In genomic region chr14:122977056-122977796, GRCm38 (mm10) we compare ENCODE assay signal across 24 mouse cellular contexts. TPM values are rescaled to one million over a fixed set of nuclear protein-coding genes. Genes with fewer than 3 reads are reported as not detected.
DNase-seq lines count a peak whose midpoint lies in the region; ATAC-seq and TF ChIP-seq lines count a peak whose summit lies in the region.
"Had no signal": no experiment of that assay in that cellular context is flagged by ENCODE, and none has a peak within 500 bp of the region (broad histone marks: within the 10 kb centered on the region; RNA-seq: fewer than 3 reads in every experiment).

No protein-coding gene starts in this region.

- H3K27me3 ChIP-seq in limb, embryonic 14.5 days (ENCODE audit: control insufficient read depth, insufficient read depth, low read length) = no peaks in the 10 kb centered on the region
- no peaks in the 10 kb centered on the region for H3K27me3 ChIP-seq in limb, embryonic 10.5 days (ENCODE audit: low read depth, poor library complexity, severe bottlenecking)
- H3K27me3 ChIP-seq in midbrain, embryonic 11.5 days (ENCODE audit: control insufficient read depth, insufficient read depth, low read length) = no peaks in the 10 kb centered on the region
- H3K27me3 ChIP-seq in midbrain, embryonic 16.5 days (ENCODE audit: control insufficient read depth, insufficient read depth, low read depth, low read length) = no peaks in the 10 kb centered on the region
- H3K27me3 ChIP-seq: embryonic facial prominence, embryonic 13.5 days; forebrain, embryonic 13.5 days; intestine, embryonic 15.5 days; limb, embryonic 12.5 days; neural tube, embryonic 12.5 days; stomach, embryonic 15.5 days had no signal

- no peak overlapping the region for H3K4me2 ChIP-seq in limb, embryonic 14.5 days (replicated peaks; ENCODE audit: low read depth, low read length, severe bottlenecking)
- H3K4me2 ChIP-seq in midbrain, embryonic 11.5 days = no peak overlapping the region
- H3K4me2 ChIP-seq in midbrain, embryonic 16.5 days (ENCODE audit: low read length) = no peak overlapping the region
- H3K4me2 ChIP-seq: embryonic facial prominence, embryonic 13.5 days; forebrain, embryonic 13.5 days; hindbrain, embryonic 14.5 days; intestine, embryonic 15.5 days; limb, embryonic 12.5 days; liver, embryonic 12.5 days; neural tube, embryonic 12.5 days; stomach, embryonic 15.5 days had no signal

- no peak overlapping the region for H3K9ac ChIP-seq in limb, embryonic 14.5 days (ENCODE audit: low read depth, low read length, severe bottlenecking)
- H3K9ac ChIP-seq in midbrain, embryonic 11.5 days (ENCODE audit: low read length) = no peak overlapping the region
- no peak overlapping the region for H3K9ac ChIP-seq in midbrain, embryonic 16.5 days (ENCODE audit: low read depth, low read length)
- H3K9ac ChIP-seq: embryonic facial prominence, embryonic 13.5 days; forebrain, embryonic 13.5 days; hindbrain, embryonic 14.5 days; intestine, embryonic 15.5 days; limb, embryonic 12.5 days; liver, embryonic 12.5 days; neural tube, embryonic 12.5 days; stomach, embryonic 15.5 days had no signal

- intact Hi-C loops in heart, postnatal 14 days (cut with DNase I) = no loop called here

- H3K4me1 ChIP-seq in limb, embryonic 14.5 days (ENCODE audit: control insufficient read depth, insufficient read depth, low read length) = peaks cover 5% of the 10 kb centered on the region
- peaks cover 13% of the 10 kb centered on the region for H3K4me1 ChIP-seq in limb, embryonic 10.5 days
- H3K4me1 ChIP-seq in midbrain, embryonic 11.5 days (ENCODE audit: control insufficient read depth, insufficient read depth, low read length) = peaks cover 9% of the 10 kb centered on the region
- peaks cover 8% of the 10 kb centered on the region; the same call in 1 of the 2 replicates for H3K4me1 ChIP-seq in midbrain, embryonic 16.5 days (ENCODE audit: control insufficient read depth, insufficient read depth, low read length)

- no peak for TF ChIP-seq POLR2A in limb, embryonic 14.5 days (IDR thresholded peaks at IDR 0.05; ENCODE audit: borderline replicate concordance, extremely low read depth, insufficient read depth, insufficient read length)

- H3K4me3 ChIP-seq in limb, embryonic 14.5 days (replicated peaks; ENCODE audit: low read length) = no peak overlapping the region
- no peak overlapping the region for H3K4me3 ChIP-seq in limb, embryonic 10.5 days
- no peak overlapping the region for H3K4me3 ChIP-seq in midbrain, embryonic 11.5 days (ENCODE audit: low read depth, low read length)
- H3K4me3 ChIP-seq in midbrain, embryonic 16.5 days (ENCODE audit: low read depth, low read length) = no peak overlapping the region
- H3K4me3 ChIP-seq: embryonic facial prominence, embryonic 13.5 days; forebrain, embryonic 13.5 days; intestine, embryonic 15.5 days; limb, embryonic 12.5 days; liver, embryonic 12.5 days; neural tube, embryonic 12.5 days; stomach, embryonic 15.5 days had no signal

- WGBS in limb, embryonic 14.5 days = 79% methylated on average over 9 of the region's 9 CpGs
- 88% methylated on average over 9 of the region's 9 CpGs for WGBS in limb, embryonic 10.5 days
- WGBS in midbrain, embryonic 11.5 days = 90% methylated on average over 9 of the region's 9 CpGs
- 89% methylated on average over 9 of the region's 9 CpGs for WGBS in midbrain, embryonic 16.5 days

- H3K27ac ChIP-seq in limb, embryonic 14.5 days (replicated peaks; ENCODE audit: low read depth, low read length) = no peak overlapping the region
- H3K27ac ChIP-seq in limb, embryonic 10.5 days = no peak overlapping the region
- no peak overlapping the region for H3K27ac ChIP-seq in midbrain, embryonic 11.5 days (ENCODE audit: low read depth, low read length)
- H3K27ac ChIP-seq in midbrain, embryonic 16.5 days (ENCODE audit: low read length) = no peak overlapping the region
- H3K27ac ChIP-seq: embryonic facial prominence, embryonic 13.5 days; forebrain, embryonic 13.5 days; hindbrain, embryonic 14.5 days; intestine, embryonic 15.5 days; limb, embryonic 12.5 days; liver, embryonic 12.5 days; macrophage; neural tube, embryonic 12.5 days; stomach, embryonic 15.5 days had no signal

- H3K36me3 ChIP-seq in limb, embryonic 14.5 days (ENCODE audit: control insufficient read depth, insufficient read depth, low read length) = peaks cover 3% of the 10 kb centered on the region; the same call in 1 of the 2 replicates
- H3K36me3 ChIP-seq in limb, embryonic 10.5 days = peaks cover 19% of the 10 kb centered on the region
- no peaks in the 10 kb centered on the region for H3K36me3 ChIP-seq in midbrain, embryonic 11.5 days (ENCODE audit: control insufficient read depth, insufficient read depth, low read length)
- 0 out of 2 replicates have a peak, but pooled peaks cover 2% of the 10 kb centered on the region for H3K36me3 ChIP-seq in midbrain, embryonic 16.5 days (ENCODE audit: control insufficient read depth, insufficient read depth, low read length)
- H3K36me3 ChIP-seq: intestine, embryonic 15.5 days; stomach, embryonic 15.5 days had no signal

- peak; percentile 58 for DNase-seq in heart, adult 11 months
- DNase-seq in heart, postnatal 14 days = no peak
- peak; percentile 47 for DNase-seq in limb, embryonic 14.5 days (ENCODE audit: low spot score)
- no peak for DNase-seq in limb, embryonic 10.5 days (ENCODE audit: low spot score)
- DNase-seq in midbrain, embryonic 11.5 days (ENCODE audit: low spot score, missing footprints) = peak; percentile 56
- DNase-seq in retina, postnatal 1 day = peak; percentile 16
- DNase-seq: adrenal gland, postnatal 10 days; cerebellum, adult 2 months; cerebellum, postnatal 25 days; heart, postnatal 10 days; kidney, adult 8-10 months; kidney, postnatal 10 days; thymus, adult 2 months; thymus, postnatal 4 days had no signal

- peak; percentile 58; the same call in 1 of the 2 replicates for ATAC-seq in limb, embryonic 14.5 days (ENCODE audit: low FRiP score, low read depth)
- ATAC-seq in midbrain, embryonic 11.5 days (ENCODE audit: low FRiP score) = no peak
- ATAC-seq in midbrain, embryonic 16.5 days = no peak
- ATAC-seq: forebrain, embryonic 13.5 days; intestine, embryonic 15.5 days; liver, embryonic 12.5 days had no signal

- H3K9me3 ChIP-seq in limb, embryonic 14.5 days (ENCODE audit: control insufficient read depth, low read length) = no peaks in the 10 kb centered on the region
- no peaks in the 10 kb centered on the region for H3K9me3 ChIP-seq in limb, embryonic 10.5 days (replicated peaks)
- no peaks in the 10 kb centered on the region for H3K9me3 ChIP-seq in midbrain, embryonic 11.5 days (ENCODE audit: control insufficient read depth, low read length)
- no peaks in the 10 kb centered on the region for H3K9me3 ChIP-seq in midbrain, embryonic 16.5 days (replicated peaks; ENCODE audit: control insufficient read depth, low read length, poor library complexity, severe bottlenecking)
- H3K9me3 ChIP-seq: embryonic facial prominence, embryonic 13.5 days; forebrain, embryonic 13.5 days; intestine, embryonic 15.5 days; limb, embryonic 12.5 days; liver, embryonic 12.5 days; neural tube, embryonic 12.5 days; stomach, embryonic 15.5 days had no signal

RNA-seq across cellular contexts. Expression of gene Tmtc4, which starts 6.6 kb away (rescaled TPM):
- 10 to 100 TPM; 11.1 to 12.0 TPM for total RNA-seq in heart, postnatal 14 days (2021)
- 20.9 and 27.8 TPM in 2 replicates for polyA plus RNA-seq in limb, embryonic 14.5 days (2012; rRNA removed)
- polyA plus RNA-seq in limb, embryonic 14.5 days (2014; fragmentation: Nextera tagmentation; extraction: Ambion mirVana) = 25.5 and 29.4 TPM in 2 replicates
- polyA plus RNA-seq in limb, embryonic 10.5 days (2016; fragmentation: Nextera tagmentation; extraction: Ambion mirVana) = 21.2 and 31.1 TPM in 2 replicates
- polyA plus RNA-seq in midbrain, embryonic 11.5 days (2014; fragmentation: Nextera tagmentation; extraction: Ambion mirVana) = 39.8 and 41.6 TPM in 2 replicates
- polyA plus RNA-seq in midbrain, embryonic 16.5 days (2015; fragmentation: Nextera tagmentation; extraction: Ambion mirVana) = 48.0 and 48.9 TPM in 2 replicates

Comparison
In these comparisons a context has a peak if more than half of its experiments do, and no peak if none do; other contexts are left out.
1. DNase-seq: peak in heart, adult 11 months (single experiment), limb, embryonic 14.5 days (single experiment), midbrain, embryonic 11.5 days (single experiment) and retina, postnatal 1 day (single experiment); none in heart, postnatal 14 days (0 of 2) and limb, embryonic 10.5 days (single experiment).